Mouse (Mus musculus): ENCODE measurements around the gene Rab3ip.

GRCm38 (mm10) chr10:116977858-116978257 lies 27.3 kb upstream of the Rab3ip start:
- no peak for TF ChIP-seq CTCF (IDR thresholded peaks at IDR 0.05; ENCODE audit: low read depth, low read length)
- TF ChIP-seq GATA1 (IDR thresholded peaks at IDR 0.05; ENCODE audit: borderline replicate concordance, low read length), result no peak
- TF ChIP-seq POLR2AphosphoS5 (IDR thresholded peaks at IDR 0.05; ENCODE audit: insufficient replicate concordance, low read depth, low read length), result no peak
- no peak for TF ChIP-seq TAL1 (conservative IDR thresholded peaks at IDR 0.05; ENCODE audit: low read depth, low read length)
- no peak for TF ChIP-seq GATA2 (IDR thresholded peaks at IDR 0.05; ENCODE audit: borderline replicate concordance, low read depth, low read length)
